Mouse (Mus musculus) granulocyte monocyte progenitor cell, adult 5-6 weeks (primary cell): ENCODE results near the gene Epha1. TPM values are rescaled to one million over a fixed set of nuclear protein-coding genes. Genes with fewer than 3 reads are reported as not detected.

ENCODE experiments used
- ATAC-seq: replicated peaks from 2 replicates; pipeline ENCODE4 v1.8.0; 2016; ENCODE audit warnings: mild to moderate bottlenecking, moderate TSS enrichment, inconsistent platforms; ENCODE audit not compliant: poor library complexity, severe bottlenecking
- total RNA-seq, 2 experiments: library from RNA; stranded (forward) in 1 of 2; stranded (reverse) in 1 of 2; fragments of 200-712, 200-1000 nt in 1 of 2; fragments of >200 nt in 1 of 2; fragmentation: Nextera tagmentation in 1 of 2; gene quantifications; 2 replicates each; pipeline ENCODE4 v1.2.3; 2014 to 2017

The Epha1 gene
- total RNA-seq, 2 experiments from 2014 or later = 0.86 TPM; not detected in 1

DNA sequence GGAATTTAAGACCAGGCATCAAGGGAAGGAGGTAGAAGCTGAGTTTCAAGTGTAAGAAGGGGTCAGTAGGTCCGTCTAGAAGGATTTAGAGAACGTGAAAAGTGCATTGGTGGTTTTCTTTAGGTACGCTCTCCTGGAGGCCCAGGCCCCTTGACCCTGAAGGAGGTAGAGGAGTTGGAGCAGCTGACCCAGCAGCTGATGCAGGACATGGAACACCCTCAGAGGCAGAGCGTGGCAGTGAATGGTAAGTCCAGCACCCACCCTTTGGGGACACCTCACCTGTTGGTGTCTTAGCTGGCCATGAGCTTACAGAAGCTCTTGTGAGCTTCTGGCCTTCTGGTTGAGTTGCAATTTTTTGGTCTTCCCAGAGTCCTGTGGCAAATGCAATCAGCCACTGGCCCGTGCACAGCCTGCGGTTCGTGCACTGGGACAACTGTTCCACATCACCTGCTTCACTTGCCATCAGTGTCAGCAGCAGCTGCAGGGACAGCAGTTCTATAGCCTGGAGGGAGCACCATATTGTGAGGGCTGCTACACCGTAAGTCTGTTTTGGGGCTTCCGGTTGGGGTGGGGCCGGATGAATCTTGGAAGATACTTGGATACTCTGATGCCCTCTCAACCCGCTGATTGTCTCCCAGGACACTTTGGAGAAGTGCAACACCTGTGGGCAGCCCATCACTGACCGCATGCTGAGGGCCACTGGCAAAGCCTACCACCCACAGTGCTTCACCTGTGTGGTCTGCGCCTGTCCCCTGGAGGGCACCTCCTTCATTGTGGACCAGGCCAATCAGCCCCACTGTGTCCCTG lies 17.1 kb downstream of the Epha1 start:
- ATAC-seq = no peak

DNA sequence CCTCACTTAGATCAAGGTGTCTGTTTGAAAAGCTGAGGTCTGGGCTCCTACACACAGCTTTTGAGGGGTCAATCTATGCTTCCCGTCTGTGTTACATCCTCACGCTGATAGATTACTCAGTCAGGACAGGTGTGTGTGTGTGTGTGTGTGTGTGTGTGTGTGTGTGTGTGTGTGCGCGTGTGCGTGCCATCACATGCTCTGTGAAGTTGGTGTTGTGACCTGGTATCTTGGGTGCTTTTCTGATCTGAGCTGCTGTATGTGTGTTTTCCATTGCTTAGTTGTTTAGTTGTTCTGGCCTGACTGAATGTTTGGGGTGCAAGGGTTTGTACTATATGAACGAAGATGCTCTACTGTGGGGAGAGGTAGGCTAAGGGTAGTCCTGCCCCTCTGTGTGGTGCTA lies 17.7 kb downstream of the Epha1 start:
- ATAC-seq = no peak

DNA sequence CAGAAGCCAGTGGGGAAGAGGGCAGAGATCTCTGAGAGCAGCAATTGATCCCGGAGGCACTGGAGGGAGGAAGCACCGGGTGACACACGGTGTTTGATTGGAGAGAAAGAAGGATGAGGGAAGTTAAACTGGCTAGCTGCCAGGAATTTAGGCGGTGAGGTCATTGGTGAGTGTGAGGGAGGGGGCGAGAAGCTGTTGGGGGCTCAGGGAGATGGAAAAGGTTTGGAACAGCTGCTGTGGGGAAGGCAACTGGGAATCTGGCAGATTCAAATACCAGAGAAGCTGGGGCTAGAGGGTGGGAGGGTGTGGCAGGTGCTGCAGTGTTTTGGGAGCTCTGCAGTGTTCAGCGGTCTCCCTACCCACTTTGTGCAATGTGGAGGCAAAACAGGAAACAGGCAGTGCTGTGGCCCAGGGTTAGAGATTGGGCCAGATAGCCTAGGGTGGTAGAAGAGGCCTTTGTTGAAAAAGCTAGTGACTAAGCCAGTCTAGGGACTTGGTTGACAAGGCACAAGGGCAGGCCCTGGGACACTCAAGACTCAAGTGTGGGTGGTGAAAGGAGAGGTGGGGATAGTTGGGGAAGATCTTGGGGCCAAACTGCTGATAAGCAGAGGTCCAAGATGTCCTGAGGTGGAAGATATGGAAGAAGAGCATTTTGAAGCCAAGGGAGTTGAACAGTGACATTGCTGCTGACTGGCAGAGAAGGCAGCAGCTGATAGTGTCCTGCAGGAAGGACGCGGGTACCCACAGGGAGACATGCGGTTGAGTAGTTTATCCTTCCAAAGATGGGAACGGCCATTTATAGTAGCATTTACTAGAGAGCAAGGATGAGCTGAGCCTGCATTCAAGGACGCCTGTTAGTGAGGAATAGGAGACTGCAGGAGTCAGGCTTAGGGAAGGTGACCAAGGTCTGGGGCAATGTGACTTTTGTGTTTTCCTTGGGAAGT lies 18.7 kb downstream of the Epha1 start:
- ATAC-seq = peak; percentile 24

DNA sequence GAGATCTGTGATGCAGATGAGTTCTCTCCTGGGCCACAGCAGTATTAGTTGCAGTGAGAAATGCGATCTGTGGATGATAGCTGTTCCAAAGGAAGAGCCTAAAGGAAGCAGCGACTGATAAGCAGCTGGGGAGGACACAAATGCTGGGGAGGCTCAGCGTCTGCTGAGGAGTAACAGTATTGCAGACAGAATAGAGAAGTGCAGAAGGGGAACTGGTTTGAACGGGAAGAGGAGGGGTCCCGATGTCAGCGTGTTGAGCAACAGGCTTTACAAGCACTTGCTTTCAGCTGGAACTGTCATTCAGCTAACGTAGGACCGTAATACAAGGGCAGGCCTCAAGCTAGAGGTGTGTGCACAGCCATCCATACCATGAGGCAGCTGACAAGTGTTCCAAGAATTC lies 19.9 kb downstream of the Epha1 start:
- peak; percentile 43 for ATAC-seq

DNA sequence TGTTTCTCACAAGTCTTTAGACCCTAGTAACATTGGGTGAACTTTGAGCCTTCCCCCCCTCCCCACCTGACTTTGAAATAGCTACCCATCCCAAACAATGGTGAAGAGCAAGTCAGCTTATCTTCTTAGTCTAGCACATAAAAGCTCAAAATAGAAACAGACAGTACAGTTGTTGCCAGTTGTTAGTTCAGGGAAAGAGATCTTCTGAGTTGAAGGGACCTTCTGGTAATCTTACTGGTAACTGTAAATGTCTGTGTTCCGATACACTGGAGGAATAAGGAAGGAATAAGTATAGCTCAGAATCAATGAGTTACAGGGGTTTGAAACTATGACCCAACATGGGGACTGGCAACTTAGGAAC lies 20.6 kb downstream of the Epha1 start:
- ATAC-seq = no peak

DNA sequence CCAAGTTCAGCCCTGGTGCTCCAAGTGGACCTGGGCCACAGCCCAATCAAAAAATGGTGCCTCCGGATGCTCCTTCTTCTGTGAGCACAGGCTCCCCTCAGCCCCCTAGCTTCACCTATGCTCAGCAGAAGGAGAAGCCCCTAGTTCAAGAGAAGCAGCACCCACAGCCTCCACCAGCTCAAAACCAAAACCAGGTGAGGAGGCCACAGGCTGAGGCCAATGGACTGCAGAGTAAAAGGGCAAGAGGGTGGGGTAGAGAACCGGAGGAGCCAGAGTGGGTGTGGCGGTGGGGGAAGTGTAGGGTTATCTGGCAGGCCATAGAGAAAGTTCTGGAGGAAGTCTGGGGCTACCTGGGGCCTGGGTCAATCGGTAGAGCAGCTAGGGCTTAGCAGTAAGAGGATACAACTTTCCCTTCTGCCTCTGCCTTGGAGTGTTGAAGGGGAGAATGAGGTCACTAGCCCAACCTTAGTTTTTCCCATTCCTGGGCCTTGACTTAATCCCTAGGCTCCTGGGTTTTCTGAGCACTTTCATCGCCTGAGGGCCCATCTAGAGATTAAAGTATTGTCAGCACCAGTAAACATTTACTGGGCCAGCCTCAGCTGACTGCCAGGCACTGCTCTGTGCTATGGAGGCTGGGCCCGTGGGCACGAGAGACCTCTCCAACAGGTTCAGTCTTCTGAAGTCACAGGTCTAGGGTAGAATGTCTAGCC lies 21.1 kb downstream of the Epha1 start:
- ATAC-seq = no peak

DNA sequence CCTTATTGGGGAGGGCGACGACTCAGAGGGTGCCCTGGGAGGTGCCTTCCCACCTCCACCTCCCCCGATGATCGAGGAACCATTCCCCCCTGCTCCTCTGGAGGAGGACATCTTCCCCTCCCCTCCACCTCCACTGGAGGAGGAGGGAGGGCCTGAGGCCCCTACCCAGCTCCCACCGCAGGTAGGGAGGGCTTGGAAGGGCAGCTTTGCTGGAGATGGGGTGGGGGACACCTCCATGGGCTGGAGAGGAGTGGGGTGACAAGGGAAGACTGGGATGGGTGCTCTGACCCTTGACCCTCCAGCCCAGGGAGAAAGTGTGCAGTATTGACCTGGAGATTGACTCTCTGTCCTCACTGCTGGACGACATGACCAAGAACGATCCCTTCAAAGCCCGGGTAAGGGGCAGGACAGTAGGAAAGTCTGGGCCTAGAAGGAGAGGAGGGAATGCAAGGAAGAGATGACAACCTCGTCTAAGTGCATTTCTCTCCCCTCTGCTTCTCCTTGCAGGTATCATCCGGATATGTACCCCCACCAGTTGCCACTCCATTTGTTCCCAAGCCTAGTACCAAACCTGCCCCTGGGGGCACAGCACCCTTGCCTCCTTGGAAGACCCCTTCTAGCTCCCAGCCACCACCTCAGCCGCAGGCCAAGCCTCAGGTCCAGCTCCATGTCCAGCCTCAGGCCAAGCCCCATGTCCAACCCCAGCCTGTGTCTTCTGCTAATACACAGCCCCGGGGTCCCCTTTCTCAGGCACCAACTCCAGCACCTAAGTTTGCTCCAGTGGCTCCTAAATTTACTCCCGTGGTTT lies 21.9 kb downstream of the Epha1 start:
- no peak for ATAC-seq

DNA sequence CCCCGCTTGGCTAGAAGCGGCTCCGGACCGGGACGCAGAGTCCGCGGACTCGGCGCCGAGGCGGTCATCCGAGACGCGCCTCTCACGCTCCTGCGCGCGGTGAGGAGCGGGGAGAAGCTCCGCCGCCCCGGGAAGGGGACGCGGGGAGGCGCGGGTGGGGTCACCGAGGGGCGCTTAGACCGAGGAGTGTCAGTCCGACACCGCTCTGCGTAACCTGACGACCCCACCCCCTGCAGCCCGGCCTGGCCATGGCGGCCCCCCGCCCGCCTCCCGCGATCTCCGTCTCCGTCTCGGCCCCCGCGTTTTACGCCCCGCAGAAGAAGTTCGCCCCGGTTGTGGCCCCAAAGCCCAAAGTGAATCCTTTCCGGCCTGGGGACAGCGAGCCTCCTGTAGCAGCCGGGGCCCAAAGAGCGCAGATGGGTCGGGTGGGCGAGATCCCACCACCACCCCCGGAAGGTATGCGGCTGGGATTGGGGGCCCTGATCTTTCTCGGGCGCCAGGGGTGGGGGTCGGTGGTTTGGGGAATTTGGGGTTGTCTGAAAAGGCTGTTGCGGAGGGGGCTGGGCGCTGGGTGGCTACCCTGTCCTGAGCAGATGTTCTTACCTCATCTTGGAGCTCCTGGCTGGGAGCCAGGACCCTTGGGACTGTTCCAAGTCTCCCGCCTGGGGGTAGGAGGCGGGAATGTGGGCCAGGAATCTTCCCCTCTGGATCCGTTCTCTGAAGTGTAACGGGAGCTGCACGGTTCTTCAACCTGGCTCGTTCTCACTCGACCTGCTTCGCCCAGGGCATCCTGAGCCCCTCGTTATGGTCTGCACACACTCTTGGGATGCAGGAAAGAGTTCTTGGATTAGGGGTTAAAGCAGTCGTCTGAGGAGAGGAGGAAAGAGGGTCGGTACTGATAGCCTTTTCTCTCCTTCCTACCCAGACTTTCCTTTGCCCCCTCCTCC lies 22.8 kb downstream of the Epha1 start:
- ATAC-seq = no peak

DNA sequence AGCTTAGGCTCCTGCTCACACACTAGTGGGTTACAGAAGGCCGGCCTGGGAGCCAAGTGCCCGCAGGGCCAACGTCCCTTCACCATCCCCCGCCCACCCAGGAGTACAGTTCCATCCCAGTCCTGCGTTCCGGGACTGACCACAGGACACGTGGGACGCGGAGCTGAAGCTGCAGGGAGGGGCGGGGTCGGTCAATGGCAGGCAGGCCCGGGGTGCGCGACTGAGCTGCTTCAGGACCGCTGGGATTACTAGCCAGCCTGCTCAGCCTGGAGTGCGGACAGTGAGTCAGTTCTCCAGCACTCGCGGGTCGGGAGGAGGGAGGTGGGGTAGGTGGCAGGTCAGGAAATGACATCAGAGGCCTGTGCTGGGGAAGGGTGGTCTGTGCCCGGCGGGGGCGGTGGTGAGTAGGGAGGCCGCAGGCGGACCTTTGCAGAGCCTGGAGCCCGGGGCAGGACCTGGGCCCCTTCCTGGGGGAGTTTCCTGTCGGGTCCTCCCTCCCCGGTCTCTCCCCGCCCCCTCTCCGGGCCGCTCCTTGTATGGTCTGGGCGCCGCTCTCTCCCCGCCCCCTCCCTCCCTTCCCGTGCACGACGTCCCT lies 23.5 kb downstream of the Epha1 start, which contains the start of gene Zyx:
Gene Zyx (plus strand): TSS at position 205 of the 595 bp plus-strand sequence.
- peak; percentile 57 for ATAC-seq

DNA sequence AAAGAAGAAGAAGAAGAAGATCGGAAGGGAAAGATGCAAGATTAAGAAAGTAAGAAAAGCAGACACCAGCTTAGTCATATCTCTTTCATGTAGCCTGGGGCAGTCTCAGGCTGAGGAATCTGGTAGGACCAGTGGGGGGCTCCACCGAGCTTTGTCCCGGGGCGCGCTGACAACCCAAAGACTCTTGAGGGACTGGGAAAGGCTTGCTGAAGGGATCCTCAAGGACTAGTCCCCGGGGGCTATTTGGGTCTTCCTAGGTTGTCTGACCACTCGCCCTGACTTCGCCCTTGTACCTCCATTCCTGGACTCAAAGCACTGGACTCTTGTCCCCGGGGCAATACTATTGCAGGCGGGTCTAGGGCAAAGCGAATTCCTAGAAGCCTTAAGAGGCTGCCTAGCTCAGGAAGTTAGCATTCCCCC lies 24.1 kb downstream of the Epha1 start:
- ATAC-seq = peak; percentile 8; the same call in 1 of the 2 replicates

DNA sequence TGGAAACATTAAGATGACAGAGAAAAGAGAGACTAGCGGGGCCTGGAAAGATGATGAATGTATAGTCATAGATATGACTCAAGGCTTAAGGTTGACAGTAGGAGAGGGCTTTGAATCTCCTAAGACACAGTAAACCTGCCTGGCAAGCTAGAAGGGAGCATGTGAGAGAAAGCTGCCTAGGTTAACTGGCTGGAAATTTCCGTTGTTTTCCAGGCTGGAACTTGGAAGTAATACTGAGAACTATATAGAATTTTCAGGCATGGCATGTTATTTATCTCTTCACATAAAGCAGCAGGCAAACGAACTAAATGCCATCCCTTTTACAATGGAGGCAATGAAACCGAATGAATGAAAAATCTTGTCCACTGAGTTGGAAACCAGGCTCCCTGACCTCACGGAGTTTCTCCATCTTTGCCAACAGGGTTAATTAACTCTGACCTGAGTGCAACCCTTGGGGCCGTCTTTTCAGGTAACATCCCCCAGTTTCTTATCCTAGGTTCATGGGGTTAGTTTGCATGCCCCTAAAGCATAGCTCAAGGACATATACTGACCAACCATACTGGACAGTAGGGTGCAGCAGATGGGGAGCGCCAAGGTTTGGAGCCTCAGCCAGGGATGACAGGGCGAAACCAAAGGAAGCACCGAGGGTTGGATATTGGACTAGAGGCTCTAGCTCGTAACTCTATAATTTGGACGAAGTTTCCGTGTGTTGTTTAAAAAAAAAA lies 24.6 kb downstream of the Epha1 start:
- ATAC-seq = no peak

DNA sequence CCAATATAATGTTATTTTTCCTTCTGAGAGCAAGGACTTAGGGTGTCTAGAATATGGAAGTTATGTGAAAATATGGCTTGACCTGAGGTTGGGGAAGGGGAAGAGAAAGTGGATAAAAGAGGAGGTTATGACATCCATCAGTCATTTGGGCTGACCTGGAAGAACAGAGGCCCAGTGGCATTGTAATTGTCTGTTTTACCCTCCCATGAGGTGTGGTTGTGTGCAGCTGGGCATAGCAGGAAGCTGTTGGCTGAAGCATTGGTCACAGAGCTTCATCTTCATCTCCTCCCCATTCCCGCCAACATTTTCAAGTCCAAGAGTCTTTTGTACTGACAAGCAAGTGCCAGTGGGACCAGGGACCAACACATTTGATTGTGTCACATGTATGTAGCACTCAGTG lies 28.8 kb downstream of the Epha1 start:
- peak; percentile 75 for ATAC-seq

DNA sequence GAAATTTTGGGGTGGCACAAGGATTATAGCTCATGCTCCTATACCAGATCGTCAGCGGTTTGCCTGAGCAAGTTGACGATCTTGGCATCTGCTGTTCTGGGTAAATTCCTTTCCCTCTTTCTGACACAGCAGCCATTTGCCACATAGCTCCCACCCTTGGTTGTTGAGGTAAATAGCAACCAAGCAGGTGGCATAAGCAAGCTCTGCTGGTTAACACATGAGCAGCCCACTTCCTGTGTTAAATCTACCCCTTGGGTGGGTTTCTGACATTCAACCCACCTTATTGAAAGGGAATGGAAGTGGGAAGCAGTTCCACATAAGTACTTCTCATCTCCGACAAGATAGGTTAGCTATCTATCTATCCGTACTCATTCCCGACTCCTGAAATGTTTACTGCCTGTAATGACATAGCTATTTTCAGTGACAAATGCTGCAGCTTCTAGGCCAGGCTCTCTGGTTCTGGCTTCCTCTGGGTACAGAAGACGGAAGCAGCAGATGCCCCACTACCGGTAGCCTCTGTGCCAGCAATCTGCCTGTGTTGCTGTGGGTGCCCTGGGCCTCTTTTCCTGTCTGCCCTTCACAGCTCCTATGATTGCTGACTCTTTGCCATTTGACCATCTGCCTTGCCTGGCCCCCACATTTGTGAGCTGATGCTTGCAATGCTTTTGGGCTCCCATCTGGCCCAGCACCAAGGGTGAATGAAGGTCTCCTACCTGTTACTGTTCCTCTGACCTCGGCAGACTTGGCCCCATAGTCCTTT lies 29.5 kb downstream of the Epha1 start:
- peak; percentile 51 for ATAC-seq

DNA sequence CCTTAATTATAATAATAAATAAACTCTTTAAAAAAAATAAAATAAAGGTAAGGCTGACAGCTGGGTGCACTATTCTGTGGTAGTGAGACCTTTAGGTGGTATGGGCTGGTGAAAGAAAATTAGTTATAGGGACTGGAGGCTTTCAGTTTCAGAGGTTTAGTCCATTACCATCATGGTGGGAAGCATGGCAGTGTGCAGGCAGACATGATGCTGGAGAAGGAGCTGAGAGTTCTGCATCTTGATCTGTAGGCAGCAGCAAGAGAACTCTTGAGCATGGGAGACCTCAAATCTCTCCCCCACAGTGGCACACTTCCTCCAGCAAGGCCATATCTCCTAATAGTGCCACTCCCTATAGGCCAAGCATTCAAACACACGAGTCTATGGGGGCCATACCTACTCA lies 30.9 kb downstream of the Epha1 start:
- ATAC-seq = no peak

DNA sequence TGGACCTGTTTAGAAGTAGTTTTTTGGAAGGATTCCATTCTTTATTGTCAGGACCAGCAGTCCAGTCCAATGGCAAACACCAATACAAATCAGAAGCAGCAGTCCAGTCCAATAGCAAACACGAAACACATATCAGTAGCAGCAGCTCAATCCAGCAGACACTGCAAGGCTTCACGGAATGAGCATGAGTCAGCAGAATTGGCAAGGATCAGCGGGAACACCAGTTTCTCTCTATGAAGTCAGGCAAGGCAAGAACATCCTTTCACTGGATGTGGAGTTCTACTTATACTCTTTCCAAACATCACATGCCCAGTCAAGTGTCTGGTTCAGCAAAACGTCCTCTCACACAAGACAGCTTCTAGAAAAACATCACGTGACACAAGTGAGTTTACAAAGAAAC lies 33.1 kb downstream of the Epha1 start:
- no peak for ATAC-seq

DNA sequence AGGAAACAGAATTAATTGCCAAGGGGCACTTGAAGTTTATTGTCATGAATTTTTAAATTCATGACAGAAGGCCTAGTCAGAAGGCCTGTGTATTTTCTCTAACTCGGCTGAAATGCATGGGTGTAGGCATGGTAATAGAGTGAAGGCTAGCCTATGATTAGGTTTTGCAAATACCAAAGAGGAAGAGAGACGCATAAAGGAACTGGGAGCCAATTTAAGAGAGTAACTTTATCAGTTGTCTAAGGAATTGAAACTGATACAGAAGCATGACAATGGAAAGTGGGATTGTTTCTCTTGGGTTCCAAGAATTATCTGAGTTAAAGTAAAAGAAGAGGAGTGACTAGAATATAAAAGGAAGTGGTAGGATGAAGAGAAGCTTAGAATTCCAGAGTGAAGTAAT lies 33.9 kb downstream of the Epha1 start:
- ATAC-seq = peak; percentile 61

DNA sequence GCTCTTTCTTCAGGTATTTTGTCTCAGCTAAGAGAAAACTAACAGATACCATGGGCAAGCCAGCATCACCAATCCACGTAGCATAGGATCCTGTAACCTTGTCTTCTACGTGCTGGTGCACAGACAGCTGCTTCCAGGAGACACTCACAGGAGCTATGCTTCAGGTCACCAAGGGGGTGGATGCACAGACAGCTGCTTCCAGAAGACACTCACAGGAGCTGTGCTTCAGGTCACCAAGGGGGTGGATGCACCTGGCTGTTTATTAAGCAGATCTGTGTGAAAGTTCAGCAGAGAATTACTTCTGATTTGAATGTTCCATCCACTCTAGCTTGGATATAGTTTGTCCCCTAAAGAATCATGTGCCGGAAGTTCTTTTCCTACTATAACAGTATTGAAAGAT lies 42.1 kb downstream of the Epha1 start:
- no peak for ATAC-seq
